Mouse (Mus musculus): Measurements from ENCODE around the gene Anp32e.

- TF ChIP-seq GATA1 (IDR thresholded peaks at IDR 0.05; ENCODE audit: low read length) = no peak
- no peak for TF ChIP-seq TAL1 (IDR thresholded peaks at IDR 0.05; ENCODE audit: low read length)
Measured at GRCm38 (mm10) chr3:95884400-95884799, 44.6 kb upstream of the Anp32e start.
